Mouse (Mus musculus): ENCODE results near the gene Tbxa2r.

Tbxa2r gene

DNA sequence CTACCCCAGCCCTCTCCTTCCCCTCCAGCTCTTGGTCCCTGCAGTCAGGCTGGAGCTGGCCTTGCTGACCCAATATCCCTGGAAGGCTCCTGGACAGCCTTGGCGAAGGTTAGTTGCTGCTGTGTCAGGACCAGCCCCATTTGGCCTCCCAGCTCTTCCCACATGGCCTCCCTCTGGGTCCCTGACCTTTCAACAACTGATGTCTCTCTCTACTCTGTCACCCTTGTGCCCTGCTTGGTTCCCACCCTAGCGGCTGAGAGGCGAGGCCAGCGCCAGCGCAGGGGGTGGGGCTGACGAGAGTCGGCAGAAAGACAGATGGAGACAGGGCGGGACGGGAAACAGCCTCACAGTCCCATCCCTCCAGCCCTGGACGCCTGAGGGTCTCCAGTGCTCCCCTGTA is at the start of gene Tbxa2r:
Tbxa2r (plus strand) TSS at position 346 of the 400 bp plus-strand sequence.
- DNase-seq, result peak; percentile 78 to 79

DNA sequence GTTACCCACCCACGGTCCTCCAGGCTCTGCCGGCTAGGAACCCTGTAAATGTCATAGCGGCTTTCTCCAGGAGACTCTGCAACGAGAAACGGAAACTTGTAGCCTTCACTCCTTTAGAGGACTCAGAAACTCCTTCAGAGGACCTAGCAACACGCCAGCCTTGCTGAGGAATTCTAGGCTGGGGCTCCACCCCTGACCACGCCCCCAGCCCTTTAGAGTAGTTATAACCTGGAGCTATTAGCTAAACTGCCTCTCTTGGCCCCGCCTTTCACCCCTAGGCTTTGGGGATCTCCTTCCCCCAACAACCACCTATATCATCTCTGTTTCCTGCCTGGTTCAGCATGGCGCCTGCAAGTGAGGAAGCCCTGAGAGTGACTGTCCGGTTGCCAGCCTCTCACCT is 49.0 kb upstream of the Tbxa2r start:
- peak in 1 of 2 experiments; percentile 62 for DNase-seq

DNA sequence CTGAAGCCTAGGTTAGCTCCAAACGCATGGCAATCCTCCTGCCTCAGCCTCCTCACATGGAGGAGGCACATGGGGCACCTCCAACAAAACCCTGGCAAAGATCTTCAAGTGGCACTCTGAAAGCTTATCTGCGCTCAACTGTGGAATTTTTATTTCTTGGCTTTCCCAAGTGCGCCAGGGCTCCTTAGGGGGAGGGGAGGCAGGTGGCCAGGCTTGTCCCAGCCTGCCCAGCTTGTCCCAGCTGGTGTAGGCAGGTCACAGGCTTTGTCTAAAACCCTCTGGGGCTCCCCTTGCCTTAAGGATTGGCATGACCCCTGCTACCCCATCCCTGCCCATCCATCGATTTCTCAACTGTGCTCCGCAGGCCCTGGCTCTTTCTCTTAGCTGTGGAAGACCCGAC is 44.3 kb upstream of the Tbxa2r start:
- peak; percentile 53 to 56 for DNase-seq

DNA sequence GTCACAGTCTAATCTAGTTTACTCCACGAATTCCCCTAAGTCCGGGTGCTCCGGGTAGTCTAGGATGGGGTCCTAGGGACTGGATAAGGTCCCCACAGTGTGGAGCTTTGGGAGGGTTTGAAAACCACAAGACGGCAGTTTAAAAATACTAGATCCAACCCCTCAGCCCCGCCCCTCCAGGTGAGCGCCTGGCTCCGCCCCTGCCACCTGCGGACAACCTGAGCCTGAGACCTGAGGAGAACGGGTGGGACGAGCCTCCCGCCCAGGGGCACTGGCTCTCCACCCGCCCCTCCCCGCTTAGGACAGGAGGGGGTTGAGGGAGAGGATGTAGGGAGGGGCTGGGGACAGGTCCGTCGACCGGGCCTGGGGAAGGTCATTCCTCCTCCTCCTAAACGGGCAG is 43.8 kb upstream of the Tbxa2r start:
- DNase-seq, result peak; percentile 79 to 80

DNA sequence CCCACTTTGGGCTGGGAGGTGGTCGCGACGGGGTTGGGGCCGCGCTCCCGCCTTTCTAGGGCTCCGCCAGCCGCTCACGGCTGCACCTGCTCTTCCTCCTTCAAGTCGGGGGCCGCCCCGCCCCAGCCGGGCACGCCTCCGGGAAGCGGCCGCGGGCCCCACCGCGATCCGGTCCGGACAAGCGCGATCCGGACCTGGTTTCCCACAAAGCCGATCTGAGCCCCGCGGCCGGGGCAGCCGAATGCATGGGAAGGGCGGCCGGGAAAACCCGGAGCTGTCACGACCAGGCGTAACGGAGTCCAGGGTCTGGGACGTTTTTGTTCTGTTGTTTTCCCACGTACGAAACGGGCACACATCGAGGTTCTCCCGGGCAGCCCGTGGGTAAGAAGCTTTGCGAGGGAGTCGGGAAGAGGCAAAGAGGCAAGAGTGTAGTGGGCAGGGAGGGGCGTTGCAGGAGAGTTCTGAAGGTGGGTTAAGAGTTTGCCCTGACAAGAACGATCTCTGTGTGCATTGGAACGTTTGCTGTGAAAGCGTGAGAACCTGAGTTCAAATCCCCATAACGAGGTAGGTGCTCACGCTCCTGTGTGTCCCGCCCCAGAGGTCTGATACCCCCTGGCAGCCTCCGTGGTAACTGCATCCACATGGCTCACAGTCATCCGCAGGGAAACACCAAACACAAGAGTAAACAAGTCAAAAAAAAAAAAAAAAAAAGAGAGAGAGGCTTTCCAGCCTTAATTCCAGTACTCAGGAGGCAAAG is 42.7 kb upstream of the Tbxa2r start:
- peak; percentile 92 to 97 for DNase-seq

DNA sequence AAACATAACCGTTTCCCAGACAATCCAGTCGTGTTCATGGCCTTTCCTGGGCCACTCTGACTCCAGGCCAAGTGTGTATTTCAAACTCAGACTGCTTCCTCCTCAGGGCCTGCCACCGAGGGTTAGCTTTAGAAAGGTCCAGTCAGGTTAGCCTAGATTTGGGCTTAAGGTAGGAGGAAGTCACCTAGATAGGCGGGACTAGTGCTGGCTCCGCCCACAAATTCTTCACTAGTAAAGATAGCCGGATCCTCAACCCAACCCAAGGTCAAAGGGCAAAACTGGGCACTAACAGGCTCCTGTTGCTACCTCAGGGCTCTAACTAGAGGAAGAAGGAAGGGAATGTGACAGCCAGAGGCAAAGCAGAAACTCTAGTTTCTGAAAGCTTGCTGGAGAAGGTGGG is 41.9 kb upstream of the Tbxa2r start:
- DNase-seq, result peak; percentile 72 to 83

DNA sequence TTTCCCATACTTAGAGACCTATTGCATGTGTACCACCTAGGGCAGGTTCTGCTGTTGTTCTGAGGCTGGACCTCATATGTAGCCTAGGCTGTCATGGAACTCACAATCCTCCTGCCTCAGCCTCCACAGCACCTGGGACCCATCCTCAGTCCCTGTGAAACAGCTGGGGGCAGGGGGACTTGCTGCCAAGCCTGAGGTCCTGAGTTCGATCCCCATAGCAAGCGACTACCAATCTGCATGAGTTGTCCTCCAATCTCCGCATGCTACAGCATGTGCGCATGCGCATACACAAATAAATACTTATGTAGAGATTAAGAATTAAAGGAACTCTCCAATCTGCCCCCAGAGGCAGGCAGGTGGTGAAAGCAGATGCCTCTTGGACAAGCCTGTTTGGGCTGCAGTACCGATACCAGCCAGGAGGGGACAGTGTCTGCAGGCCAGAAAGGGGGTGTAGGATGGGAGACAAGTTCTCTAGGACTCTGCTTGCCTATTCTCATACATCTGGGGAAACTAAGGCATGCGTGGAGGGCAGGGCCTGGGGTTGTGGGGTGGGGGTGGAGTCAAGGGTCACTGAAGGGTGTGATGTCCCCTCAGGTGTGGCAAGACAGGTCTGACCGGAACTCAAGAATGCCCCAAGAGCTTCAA is 40.9 kb upstream of the Tbxa2r start:
- peak; percentile 49 to 76 for DNase-seq

DNA sequence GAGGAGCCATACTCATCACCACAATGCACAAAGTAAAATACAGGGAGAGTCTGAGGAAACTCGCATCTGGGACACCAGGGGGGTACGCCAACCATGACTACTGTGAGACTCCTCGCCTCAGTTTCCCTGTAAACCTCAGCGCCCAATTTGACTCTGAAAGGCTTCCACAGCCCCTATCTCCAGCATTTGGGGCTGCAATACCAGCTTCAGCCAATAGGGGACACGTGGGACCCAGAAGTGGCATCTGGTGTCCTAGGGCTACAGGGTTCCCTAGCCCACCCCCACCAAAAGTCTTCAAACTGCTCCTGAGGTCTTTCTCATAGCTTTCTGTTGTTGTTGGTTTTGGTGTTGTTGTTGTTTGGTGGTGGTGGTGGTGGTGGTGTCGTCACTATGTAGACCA is 39.9 kb upstream of the Tbxa2r start:
- peak in 1 of 2 experiments; percentile 79 for DNase-seq

DNA sequence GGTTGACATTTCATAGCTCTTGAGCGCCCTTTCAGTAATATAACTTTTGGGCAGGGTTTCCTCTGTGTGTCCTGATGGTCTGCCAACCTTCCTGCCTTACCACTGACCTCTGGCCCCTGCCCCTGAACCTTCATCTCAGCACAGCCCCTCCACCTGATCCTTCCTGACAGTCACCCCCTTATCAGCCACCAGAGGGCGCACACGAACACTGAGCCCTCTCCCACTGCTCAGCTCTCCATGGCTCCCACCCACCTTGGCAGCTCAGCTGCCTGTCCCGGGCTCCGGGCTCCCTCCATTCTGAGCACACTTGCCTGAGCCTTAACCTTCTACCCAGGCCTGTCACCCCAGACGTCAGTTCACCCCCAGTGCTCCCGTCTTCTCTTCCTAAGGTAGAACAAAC is 39.3 kb upstream of the Tbxa2r start:
- DNase-seq, result peak; percentile 63 to 79

DNA sequence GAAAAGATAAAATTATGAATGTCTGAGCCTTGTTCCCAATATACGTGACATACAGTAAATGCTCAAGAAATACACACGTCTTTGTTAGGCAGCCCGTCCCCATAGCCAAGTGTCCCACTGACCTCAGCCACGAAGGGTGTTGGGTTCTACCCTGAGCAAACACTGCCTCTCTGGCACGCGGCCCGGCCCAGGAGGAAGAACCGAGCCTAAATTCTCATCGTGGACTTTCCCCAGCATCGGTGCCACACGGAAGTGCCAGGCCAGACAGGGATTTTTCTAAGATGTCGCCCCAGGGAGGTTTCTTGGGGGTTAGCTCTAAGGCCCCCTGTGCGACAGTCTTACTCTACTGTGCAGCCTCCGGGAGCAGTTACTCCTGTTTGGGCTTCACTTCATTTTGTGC is 38.7 kb upstream of the Tbxa2r start:
- peak; percentile 41 to 76 for DNase-seq

DNA sequence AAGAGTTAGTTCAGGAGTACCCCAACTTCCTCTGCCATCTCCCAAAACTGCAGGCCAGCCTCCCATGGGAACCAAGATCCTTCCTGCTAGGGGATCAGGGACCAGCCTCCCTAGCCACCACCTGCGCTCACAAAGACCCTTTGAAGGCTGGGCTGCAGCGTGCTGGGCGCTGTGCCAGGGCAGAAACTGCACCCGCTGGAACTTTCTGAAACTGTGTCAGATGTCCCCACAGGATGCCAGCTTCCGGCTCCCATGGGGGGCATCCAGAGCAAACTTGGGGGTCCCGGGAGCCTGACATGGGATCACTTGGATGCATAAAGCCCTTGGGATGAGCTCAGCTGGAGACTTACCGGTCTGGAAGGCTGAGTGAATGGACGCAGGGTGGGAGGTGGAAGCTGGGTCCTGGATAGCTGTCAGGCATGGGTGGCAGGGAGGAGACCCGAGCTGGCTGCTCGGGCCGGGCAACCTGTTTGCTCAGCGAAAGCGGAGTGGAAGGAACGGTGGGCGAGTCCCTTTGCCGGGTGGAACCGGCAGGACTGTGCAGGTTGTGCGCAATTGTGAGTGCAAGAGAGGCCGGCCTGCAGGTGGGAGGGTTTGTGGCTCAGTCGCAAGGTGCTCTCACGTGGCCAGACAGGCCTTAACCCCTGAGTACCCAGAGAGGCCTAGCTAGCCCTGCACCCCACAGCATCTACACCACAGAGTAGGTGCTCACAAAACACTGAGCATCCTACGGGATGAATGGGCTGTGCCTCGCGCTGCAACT is 37.7 kb upstream of the Tbxa2r start:
- DNase-seq, result peak; percentile 53 to 56

DNA sequence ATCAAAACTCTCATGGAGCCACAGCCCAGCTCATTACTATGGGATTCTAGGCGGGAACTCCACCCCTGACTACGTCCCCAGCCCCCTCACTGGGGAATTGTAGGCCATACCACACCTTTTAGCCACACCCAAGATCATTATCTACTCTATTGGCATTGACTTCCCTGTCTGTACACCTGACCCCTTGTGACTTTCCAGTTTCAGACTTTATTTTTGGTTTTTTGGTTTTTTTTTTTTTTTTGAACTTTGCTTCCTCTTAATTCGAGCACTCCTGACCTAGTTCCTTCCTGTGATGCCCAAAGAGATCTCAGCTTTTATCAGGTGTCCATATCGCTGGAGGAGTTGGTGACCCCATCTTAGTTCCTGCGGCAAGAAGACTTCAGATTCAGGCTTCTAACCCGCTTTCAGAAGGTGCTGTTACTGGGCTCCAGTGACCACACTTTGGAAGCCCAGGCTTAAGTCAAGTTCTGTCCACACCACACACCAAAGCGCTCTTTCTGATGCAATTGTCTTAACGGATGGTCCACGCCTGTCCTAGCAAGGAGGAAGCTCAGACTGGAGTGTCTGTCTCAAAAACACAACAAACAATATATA is 36.9 kb upstream of the Tbxa2r start, which contains the start of gene Tjp3:
Tjp3 (minus strand) TSS at position 71 of the 594 bp plus-strand sequence.
- DNase-seq, result no peak

DNA sequence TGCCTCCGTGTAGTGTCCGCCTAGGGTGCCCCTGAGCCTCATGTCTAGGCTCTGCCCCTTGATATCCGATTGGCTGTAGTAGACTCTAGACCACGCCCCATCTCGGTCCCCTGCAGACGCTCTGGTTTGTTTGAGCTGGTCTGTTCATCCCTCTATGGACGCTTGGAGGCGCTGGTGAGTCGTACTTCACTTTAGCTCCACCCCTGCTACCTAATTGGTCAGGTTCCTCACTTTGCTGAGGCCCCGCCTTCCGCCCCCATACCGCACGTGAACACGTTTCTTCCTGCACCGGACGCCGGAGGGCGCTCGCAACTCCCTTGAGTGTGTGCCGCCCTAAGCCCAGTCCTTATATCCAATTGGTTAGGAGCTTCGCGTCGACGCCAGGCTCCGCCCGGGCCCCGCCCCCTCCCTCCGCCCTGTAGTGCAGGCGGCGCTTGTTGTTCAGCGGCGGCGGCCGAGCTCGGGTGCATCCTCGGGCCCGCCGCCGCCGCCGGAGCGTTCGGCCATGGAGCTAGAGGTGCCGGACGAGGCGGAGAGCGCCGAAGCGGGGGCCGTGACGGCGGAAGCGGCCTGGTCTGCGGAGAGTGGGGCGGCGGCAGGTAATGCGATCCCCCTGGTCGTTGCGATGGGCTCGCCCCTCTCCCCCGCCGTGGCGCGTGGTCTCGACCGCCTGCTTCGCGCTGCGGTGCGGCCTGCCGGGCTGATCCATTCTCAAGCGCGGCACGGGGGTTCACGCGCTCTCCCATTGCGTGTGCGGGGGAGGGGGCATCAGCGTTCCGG is 35.8 kb upstream of the Tbxa2r start, which contains the start of gene Pip5k1c:
Pip5k1c (plus strand) TSS at position 410 of the 780 bp plus-strand sequence.
- peak; percentile 100 for DNase-seq

DNA sequence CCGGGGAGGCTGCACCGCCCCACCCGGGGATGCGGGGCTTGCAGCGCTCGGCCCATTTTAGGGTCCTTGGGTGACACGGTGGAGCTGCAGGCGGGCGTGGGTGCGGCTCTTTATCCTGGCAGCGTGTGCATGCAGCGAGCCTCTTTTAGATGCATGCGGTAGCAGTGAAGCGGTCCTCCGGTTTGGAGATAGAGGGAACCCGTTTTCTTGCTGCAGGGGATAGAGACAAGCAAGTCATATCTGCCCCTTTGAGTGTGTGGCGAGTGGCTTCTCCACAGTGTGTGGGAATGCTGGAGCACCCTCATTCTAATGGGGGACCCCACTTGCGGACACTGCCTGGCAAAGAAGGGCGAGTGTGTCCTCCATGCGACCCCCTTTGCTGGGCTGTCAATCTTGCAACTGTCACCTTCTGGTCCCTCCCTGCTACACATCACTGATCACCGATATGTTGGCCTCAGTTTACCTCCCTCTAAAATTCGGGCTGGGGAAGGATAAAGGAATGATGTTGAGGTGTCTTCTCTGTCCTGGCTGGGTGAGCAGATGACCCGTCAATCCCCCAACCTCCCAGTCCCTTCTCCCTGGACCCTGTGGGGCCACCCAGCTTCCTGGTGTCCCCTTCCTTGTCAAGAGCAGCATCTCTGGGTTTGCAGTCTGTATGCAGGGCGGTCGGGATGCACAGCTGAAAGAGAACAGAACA is 35.0 kb upstream of the Tbxa2r start:
- DNase-seq, result no peak

DNA sequence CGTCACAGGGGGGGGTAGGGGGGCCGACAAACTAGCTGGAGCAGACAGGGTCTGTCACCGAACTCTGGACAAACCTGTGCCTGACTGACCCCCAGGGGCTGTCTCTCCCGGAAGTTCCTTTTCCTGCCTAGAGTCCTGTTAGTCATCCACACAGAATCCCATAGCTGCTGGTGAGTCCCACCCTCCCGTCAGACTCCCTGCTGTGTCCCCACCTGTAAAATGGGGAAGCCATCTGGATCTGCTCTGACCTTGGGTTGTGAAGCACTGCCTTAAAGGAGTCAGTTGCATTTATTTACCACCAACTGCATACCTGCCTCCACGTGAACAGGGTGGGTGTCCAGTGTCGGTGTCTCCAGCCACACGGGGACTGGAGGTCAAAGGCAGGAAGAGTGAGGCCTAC is 34.1 kb upstream of the Tbxa2r start:
- DNase-seq, result no peak

DNA sequence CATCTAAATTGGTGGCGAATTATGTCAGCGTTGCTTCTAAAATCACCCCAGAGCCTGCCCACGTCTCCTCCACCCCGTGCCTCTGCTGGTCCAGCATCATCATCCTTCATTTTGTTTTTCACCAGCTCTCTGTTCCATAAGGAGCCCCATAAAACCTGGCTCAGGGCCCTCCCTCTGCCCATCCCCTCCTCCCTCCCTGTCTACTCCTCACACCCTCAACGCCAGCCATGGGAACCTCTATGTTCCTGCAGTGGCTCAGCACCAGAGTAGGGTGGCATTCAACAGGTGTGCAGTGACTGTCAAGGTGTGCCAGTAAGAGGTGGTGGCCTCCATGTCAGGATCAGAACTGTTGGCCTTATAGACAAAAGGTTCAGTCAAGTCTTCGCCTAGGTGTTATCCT is 33.3 kb upstream of the Tbxa2r start:
- DNase-seq, result no peak

DNA sequence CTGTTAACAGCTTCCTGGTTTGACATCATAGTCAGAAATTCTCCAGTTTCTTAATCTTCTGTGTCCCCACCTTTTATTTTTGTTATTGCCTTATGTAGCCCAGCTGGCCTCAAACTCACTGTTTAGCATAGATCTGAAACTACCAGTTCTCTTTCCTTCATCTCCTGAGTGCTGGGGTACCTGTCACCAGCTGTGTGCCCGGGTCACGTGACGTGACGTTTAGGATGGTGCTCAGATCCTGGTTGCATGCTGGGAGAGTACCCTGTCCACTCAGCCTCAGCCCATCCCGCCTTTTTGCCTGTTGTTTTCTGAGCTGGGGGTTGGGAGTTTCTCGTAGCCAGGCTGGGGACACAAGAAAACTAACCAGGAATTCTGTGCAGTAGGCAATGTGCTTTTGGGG is 31.3 kb upstream of the Tbxa2r start:
- no peak for DNase-seq

DNA sequence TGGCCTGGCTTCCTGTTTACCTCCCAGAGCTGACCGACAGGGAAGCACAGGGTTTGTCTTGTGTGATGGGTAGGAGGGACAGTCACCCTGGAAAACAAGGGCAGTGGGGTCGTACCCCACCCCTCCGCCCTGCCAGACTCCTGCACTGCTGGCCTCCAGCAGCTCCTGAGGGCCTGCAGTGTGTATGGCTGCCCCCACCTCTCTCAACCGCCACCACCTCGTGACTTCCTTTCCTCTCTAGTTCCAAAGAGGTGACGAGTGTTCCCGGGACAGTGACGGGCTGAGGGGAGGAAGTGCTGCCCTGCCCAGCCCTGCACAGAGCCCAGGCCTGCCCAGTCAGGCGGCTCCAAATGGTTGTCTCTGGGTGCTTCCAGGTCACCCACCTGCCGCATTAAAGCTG is 30.7 kb upstream of the Tbxa2r start:
- DNase-seq, result peak; percentile 78 to 84

DNA sequence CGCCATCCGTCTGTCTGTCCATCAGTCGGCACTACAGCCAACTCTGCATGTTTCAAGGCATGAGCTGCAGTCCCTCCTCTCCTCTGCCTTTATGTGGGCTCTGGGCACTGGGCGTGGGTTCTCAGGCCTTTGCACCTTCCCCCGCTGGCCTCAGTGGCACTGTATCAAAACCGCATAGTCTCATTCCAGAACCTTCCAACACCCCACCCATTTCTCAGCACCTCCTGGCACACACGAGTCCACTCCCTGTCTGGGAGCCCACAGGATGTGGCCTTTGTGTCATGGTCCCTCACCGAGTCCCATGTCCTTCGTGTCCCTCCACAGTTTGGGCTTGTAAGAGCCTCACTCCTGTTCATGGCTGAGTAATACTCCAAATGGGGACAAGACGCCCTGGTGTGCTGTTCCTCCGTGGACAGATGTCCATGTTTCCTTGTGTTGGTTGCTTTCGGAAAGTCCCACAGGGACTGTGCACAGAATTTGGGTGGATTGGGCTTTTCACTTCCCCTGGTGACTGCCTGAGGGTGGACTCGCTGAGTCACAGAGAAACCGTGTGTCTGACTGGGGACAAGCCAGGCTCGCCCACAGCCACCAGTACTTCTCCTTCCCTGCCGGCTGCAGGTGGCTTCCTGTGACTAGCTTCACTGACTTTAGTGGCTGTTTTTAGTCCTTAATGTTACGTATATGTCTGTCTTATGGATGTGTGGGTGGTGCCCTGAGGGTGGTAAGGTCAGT is 30.0 kb upstream of the Tbxa2r start:
- DNase-seq, result no peak

DNA sequence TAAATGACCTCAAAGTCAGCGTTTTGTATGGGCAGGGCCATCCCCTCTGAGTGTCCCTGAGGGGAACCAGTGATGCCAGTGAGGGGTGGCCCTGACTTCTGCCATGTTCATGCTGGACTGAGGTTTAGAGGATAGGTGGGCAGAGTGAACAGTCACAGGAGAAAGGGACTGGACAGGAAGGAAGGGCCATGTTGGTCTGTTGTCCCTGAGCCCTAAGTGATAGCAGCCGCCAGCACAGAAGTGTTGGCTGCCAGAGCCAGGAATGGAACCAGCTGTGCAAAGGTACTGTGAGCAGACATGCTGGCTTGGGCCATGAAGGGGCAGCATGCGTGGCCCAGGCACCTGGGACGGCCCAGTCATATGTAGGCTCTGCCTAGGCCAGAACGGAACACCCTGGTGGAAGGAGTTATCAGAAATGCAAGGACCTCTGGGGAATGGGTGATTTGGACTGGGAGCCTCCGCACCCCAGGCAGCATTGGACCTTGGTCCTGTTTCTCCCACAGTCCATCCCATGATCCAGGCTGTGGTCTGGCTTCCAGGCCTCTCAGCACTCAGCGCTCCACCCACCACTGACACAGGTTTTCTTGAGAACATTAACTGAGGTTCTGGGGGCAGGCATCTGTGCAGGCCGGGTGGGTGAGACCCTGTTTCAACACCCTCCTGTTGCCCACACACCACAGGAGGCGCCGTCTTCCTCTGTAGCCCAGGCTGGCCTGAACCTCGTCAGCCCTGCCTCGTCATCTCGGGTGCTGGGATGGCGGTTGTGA is 28.8 kb upstream of the Tbxa2r start:
- DNase-seq, result peak; percentile 79 to 83
